Mouse (Mus musculus): ENCODE measurements around the gene Gpx8. TPM values are rescaled to one million over a fixed set of nuclear protein-coding genes. Genes with fewer than 3 reads are reported as not detected.
A peak's percentile ranks its signal among the peaks of the same experiment; 100 is the strongest.
"Not testable (repeated sequence)": the region's sequence is repeated elsewhere in the genome, so short reads cannot be mapped to it uniquely, and the experiment has no call there.

Gpx8 gene
- total RNA-seq, 2 experiments from 2014 or later: 5.2 to 6.0 TPM

DNA sequence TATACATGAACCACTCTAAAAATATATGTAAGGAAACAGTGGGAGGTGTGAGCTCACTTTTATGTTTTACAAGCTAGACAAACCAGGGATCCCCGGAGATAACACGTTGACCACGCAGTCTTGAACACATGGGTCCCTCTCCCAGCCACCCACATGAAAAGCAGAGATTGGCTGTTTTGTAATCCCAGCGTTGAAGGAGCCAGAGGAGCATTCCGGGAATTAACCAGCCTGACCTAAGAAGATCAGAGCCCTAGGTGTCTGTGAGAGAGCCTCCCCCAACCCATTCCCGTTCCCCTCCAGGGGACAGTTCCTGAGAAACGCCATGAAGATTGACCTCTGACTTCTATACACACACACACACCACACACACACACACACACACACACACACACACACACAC is 14.9 kb downstream of the Gpx8 start:
- no peak for DNase-seq (ENCODE audit: low spot score in 2 of 2)

DNA sequence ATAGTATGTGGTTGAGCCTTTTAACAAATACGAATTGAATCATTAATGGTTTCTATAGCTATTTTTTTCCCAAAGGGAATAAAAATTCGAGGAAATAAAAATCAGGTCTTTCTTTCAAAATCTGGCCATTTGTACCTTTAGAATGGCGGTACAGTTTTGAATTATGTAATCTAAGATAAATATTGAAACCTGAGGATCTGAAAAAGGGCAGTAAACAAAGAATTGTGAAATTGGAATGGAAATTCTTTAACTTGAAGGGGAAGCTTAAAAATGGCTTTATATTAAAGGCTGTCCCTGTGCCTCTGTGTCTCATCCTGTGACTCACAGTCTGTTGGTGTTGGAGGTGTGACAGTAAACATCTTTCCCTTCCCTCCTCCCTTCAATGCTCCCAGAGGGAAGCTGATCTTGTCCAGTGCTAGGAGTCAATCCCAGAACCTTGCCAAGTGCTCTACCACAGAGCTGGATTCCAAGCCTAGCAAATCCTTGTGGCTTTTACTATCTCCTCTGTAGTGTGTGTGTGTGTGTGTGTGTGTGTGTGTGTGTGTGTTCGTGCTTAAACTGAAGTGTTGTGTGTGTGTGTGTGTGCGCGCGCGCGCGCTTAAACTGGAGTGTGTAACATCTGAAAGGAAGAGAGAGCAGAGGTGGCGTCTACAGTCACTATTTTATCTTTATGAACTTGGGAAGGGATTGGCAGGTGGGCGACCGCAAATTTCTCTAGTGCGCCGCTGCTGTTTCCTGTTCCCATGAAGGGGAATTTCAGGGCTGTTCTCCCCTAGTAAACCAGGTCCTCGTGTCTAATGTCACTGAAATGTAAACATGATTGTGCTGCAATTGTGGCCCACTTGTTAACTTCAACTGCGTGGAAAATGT is 22.7 kb downstream of the Gpx8 start:
- no peak for DNase-seq (ENCODE audit: low spot score in 2 of 2)

DNA sequence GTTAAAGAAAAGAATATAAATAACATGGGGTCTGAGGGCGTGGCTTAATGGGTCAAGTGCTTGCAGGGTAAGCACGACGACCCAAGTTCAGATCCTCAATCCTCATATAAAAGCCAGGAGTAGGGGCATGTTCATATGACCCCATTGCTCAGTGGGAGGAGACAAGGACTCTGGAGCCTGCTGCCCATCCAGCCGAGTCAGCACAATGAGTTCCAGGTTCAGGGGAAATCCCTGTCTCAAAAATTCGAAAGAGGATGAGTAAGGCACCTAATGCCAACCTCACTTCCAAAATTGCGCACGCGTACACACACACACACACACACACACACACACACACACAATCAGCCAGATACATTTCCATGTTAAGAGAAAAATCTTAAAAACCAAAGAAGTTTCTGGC is 23.7 kb downstream of the Gpx8 start:
- no peak for DNase-seq (ENCODE audit: low spot score in 2 of 2)

DNA sequence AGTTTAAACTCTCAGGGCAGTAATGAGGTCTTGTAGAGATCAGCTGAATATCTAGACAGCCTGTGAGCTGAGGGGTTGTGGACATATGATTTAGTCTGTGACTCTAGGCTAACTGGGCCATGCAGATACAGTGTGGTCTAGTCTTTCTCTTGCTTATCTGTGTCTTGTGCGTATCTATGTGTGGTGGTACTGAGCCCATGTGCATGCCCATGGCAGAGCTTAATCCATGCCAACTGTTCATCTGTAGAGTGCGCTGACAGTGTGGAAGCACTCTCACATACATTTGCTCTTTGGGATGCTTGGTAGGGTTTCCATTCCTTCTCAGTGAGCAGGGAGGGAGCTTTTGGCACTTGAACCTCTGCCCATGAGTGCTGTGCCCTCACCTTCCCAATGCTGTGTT is 24.7 kb downstream of the Gpx8 start:
- DNase-seq (ENCODE audit: low spot score in 2 of 2): no peak

DNA sequence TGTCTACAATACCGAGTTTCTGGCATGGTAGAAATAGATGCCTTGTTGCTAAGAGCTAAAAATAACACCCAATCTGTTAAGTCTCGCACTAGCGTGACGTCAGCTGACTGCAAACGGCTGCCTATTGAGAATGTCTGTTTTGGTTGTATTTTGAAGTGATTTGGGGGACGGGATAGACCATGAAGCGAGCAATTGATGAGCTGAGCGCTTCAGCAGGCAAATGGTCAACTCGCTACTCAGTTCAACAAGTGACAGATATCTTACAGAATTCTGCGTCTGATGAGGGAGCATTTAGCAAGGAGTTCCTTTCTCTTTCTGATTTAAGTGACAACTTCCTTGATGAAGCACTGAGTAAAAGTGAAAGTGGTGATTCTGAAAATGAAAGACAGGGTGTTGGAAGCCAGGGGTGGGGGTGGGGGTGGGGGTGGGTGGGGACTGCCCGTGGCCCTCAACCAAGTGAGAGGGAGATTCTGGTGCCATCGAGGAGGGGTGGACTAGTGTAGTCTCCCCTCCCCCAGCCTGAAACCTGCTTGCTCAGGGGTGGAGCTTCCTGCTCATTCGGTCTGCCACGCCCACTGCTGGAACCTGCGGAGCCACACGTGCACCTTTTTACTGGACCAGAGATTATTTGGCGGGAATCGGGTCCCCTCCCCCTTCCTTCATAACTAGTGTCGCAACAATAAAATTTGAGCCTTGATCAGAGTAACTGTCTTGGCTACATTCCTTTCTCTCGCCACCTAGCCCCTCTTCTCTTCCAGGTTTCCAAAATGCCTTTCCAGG is 32.8 kb downstream of the Gpx8 start:
- not testable (repeated sequence) for DNase-seq (ENCODE audit: low spot score in 2 of 2)

DNA sequence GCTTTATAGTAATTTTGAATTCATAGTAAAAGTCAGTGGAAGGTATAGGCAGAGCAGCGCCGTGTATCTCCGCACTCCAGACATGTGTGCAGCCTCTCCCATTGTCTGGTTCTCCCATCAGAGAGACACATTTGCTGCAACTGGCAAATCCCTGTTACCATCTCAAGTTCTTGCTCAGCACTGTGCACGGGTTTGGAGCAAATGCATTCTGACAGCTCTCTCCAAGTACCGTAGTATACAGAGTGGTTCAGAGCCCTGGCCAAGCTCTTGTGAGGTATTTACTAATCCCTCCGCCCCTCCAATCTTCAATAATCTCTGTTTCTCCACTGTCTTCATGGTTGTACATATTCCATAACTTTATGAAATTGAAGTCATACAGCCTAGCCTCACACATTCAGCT is 33.5 kb downstream of the Gpx8 start:
- no peak for DNase-seq (ENCODE audit: low spot score in 2 of 2)

DNA sequence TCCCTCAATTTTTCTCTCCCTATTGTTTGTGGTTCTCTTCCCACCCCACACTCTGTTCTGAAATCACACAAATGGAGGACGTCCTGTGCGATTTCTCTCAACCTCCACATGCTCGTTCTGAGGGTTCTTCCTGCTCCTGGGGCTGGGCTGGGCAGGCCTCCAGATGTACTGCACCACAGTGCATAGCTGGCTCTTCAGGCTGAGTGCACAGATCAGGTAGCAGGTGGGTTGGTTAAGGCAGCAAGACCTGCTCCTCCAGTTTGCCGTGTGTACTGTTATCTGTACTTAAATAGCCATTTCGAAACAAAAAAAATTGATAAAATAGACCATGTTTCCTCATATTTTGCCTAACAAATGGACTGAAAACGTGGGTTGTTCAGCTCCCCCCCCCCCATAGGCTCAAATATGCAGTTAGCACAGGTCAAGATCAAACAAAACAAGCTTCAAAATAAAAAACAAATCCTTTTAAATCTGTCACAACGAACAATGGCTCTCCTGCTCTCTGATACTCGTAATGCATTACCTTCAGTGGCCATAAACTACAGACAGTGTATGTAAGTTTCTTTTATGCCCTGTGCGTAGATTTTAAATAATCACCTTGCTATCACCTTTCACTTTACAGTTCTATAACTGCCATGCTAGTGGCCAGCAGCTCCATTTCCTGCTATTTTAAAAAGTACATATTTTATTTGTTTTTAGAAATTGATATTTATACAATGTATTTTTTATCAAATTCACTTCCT is 45.5 kb downstream of the Gpx8 start:
- DNase-seq (ENCODE audit: low spot score in 2 of 2): no peak

DNA sequence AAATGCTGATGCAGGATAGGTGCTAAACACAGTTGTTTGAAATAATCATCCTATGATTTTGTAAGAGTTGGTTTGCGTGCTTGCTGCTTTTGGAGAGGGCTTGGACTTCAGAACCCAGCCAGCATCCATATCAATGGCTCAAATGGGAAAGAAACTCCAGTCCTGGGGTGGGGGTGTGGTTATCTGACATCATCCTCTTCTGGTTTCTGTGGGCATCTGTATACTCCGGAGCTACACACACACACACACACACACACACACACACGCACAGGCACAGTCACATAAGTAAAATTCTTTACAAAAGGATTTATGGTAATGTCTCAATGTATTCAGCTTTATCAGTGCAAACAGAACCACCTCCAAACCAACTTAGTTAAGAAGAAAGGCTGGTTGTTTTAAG is 46.1 kb downstream of the Gpx8 start:
- DNase-seq (ENCODE audit: low spot score in 2 of 2): no peak

DNA sequence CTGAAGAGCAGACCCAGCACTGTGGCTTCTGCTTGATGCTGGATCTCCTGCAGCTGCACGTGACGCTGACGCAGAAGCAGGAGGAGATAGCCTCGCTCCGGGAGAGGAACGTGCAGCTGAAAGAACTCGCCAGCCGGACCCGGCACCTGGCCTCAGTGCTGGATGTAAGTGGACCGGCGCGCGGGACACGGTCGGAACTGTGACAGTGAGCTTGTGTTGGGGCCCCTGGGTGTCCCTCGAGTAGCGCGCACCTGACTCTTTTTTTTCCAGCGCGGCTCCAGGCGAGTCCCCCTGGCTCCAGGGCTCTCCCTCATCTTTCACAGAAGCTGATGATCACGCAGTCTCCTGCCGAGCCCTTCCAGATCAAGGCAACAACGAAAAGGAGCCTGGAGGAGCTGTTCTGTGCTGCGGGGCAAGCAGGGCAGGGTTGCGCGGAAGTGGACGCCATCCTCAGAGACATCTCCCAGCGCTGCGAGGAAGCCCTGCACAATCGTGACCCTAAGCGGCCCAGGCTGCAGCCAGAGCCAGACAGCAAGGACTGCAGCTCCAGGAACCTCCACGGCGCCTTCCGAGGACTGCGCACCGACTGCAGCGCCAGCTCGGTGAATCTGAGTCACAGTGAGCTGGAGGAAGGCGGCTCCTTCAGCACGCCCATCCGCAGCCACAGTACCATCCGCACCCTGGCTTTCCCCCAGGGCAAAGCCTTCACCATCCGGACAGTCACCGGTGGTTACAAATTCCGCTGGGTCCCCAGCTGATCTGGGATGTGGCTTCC is 47.6 kb downstream of the Gpx8 start:
- DNase-seq (ENCODE audit: low spot score in 2 of 2): peak; percentile 58 to 69

DNA sequence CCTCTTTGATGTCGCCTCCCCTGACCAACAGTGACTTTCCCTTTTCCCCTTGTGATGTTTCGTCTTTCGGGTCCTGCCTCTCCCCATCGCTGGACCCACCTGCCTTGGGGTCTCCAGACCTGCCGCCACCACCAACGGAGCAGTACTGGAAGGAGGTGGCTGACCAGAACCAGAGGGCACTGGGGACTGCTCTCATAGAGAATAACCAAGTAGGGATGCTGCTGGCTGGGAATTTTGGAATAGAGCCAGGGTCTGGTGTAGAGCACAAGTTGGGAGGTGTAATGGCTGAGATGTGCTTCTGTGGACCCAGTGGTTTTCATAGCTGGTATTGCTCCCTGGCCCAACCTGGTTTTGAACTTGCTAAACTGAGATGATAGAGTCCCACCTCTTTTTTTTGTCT is 48.8 kb downstream of the Gpx8 start:
- no peak for DNase-seq (ENCODE audit: low spot score in 2 of 2)

DNA sequence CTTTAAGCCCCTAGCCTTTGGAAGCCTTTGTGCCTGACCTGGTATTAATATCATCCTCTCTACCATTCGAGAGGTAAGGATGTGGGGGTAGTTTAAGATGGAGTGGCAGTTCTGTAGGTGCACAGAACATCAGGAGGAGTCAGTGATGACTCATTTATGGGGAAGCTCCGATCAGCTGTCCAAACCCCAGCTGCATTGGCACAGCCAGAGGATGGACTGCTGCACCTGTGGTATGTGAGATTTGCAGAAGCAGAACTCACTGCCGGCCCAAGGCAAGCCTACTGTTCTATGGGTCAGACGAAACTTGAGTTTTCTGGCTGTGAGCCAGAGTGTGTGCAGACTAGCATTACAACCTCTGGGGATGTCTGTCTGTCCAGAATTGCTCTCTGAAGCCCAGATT is 49.8 kb downstream of the Gpx8 start:
- DNase-seq (ENCODE audit: low spot score in 2 of 2): no peak

DNA sequence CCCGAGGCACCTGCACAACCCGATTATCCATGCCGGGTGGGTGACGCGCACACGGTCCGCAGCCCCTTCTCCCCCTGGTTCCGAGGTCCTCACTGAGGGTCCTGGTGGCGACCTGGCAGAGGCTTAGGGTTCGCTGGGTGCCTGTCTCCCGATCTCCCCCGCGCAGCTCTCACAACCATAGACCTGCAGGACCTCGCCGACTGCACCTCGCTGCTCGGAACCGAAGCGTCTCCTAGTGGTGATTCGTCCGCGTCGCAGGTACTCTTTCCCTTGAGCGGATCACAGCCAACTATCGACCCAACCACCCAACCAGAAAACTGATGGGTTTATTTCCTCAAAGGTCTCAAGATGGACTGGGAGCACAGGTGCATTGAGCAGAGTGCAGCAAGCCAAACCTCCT is 52.0 kb downstream of the Gpx8 start:
- peak; percentile 55 to 65 for DNase-seq (ENCODE audit: low spot score in 2 of 2)

DNA sequence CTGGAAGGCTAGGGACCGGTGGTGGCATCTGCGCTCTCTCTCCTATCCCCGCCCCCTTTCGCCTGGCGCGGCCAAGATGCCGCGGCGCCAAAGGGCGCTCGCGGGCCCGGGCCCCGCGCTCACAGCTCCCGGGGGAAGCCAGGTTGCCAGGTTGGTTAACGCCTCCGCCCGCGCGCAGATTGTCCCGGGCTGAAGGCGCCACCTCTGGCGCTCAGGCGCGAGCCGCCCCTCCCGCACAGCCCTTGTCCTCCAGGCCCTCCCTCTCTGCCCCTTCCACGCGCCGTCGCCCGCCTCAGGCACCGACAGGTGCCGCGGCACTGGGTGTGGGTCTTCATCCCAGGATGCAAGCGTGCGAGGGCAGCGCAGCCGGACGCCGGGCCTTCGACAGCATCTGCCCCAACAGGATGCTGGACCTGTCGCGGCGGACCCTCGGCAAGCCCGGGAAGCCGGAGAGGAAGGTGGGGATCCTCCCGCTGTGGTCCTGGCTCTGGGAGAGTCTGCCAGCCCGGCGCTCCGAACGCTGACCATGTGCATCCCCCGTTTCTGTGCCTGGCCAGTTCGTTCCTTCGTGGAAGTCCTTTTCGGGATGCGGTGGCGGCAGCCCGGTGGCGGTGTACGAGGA is 52.6 kb downstream of the Gpx8 start, which contains the start of gene Mcidas:
Gene Mcidas, plus strand, starts transcription at position 315 of the 622 bp plus-strand sequence.
- DNase-seq (ENCODE audit: low spot score in 2 of 2): no peak

Small RNAs within 50 kb of the gene (microRNA-seq; reads per million reads assigned to microRNA genes)
- 24.3 to 30.1 reads per million in 2 experiments for gene Mir449a
- 0 reads per million in 2 experiments for gene Mir449b
- 0 reads per million in 2 experiments for gene Mir449c

Other genes starting within 250 kb of the Gpx8 start
- 10 to 100 TPM; 26.7 to 33.7 TPM for gene Plpp1, start 245.6 kb downstream of the Gpx8 start, total RNA-seq (2021)
- 10 to 100 TPM; 46.3 to 46.7 TPM for gene Mtrex, start 119.0 kb downstream of the Gpx8 start, total RNA-seq (2021)
- 10 to 100 TPM; 21.4 to 21.9 TPM for gene Dhx29, start 119.0 kb downstream of the Gpx8 start, total RNA-seq (2021)
- 1 to 10 TPM; 1.4 to 1.9 TPM for gene Ccno, start 58.6 kb downstream of the Gpx8 start, total RNA-seq (2021)
- under 1 TPM; 0.30 to 0.45 TPM for gene Mcidas, start 52.6 kb downstream of the Gpx8 start, total RNA-seq (2021)
- not detected for gene Cdc20b, start 11.3 kb downstream of the Gpx8 start, total RNA-seq (2021)
- gene Gzma, start 54.6 kb upstream of the Gpx8 start, total RNA-seq (2021): not detected
- gene Esm1, start 163.2 kb upstream of the Gpx8 start, total RNA-seq (2021): under 1 TPM in 1 of 2 experiments, not detected in 1; 0.21 TPM
- under 1 TPM in 1 of 2 experiments, not detected in 1; 0.37 TPM for gene Gzmk, start 179.5 kb upstream of the Gpx8 start, total RNA-seq (2021)
- 1 to 10 TPM; 1.4 TPM for gene BC067074, start 246.7 kb upstream of the Gpx8 start, total RNA-seq (2021)

Measured in left cerebral cortex, adult 18-20 months (tissue).